Mouse (Mus musculus) T-helper 2 cell (primary cell): Measurements from ENCODE around the gene Peli2.

Source experiments
- in situ Hi-C: fragments of 300-600 bp; cut with MboI, MseI; formaldehyde crosslinking; loops from one replicate; pipeline ENCODE4 v1.15.1; 2025; ENCODE audit warnings: high pct_unique_total_duplicates

Gene Peli2

GRCm38 (mm10) chr14:48189330-48189729 lies 68.7 kb downstream of the Peli2 start:
- in situ Hi-C loops: no loop called here

DNA sequence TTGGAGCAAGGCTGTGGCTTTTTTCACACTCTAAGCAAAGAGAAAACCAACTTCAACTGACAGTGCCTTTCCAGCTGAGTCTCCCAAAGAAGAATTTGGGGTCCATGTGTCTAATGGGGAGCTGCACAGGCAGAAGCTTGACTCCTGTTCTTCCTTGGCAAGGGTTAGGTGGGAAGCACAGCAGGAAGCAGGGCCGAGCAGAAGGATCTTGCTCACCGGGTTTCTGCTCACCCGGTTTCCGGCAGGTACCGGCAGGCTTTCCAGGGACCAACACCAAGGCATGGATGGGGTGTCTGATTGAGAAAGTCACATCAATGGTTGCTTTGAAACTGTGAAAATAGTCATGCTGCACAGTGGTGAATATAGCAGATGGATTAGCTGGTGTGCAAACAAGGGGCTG lies 70.3 kb downstream of the Peli2 start:
- in situ Hi-C loops: no loop called here

- in situ Hi-C loops: no loop called here
Measured at GRCm38 (mm10) chr14:48191925-48192324, 71.3 kb downstream of the Peli2 start.

GRCm38 (mm10) chr14:48196804-48197203 lies 76.2 kb downstream of the Peli2 start:
- in situ Hi-C loops: no loop called here

DNA sequence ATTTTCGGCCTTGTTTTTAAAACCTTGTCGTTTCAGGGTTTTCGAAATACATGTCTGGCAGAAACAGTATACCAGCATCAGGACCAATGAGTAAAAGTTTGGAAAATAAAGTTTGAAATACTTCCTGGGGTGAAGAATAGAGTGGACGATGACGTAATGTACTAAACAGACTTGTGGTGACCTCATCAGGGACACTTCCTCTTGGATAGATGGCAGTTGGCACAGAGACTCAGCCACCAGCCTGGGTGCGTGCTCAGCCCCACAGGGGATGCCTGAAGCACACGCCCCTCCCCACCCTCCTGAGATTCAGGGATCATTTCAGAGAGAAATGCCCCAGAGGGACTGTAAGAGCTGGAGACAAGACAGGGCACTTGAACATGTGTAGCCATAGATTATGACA lies 76.7 kb downstream of the Peli2 start:
- in situ Hi-C loops: no loop called here

DNA sequence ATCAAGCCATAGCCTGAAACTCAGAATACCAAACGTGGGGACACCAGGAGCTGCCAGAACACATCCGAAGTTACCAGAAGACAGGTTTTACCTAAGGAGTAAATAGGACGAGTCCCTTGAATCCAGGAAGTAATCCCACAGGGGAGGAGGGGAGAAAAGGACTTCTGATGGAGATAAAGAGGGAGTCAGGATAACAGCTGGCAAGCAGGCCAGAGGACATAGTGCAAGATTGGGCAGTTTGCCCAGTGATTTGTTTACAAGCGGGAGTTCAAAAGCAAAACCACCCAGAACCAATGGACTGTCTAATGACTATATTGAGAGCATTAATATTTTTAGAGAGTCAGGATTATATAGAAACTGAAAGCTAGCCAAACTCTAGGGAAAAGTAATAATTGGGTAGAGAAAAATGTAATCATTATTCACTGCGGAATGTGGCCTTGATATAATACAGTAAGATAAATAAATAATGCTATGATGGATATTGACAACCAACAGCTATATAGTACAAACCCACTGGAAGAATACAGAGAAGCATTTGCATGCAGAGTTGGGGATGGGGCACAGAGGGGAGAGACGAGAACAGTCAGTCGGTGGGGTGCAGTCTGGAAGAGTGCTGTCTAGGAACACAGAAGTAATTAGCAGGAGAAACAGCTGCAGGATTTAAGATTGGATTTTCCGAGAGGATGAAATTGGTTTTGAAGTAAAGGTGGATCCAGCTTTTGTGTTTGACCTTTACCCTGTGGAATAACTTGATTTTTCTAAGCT lies 77.7 kb downstream of the Peli2 start:
- in situ Hi-C loops: no loop called here

DNA sequence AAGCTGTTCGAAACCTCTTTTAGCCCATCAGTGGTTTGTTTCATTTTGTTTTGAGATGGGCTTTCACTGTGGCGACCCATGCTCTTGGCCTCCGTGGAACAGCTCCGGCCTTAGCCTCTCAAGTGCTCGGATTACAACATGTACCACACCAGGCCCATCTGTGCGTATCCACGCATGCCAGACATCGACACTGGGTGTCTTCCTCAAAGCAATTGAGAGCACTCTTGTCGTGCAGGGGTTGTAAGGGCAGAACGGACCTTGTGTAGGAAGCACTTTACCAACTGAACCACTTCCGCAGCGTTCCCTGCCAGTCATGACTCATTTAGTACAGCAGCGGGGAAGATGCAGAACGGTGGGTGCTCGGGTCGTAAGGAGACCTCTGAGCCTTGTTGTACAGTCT lies 78.3 kb downstream of the Peli2 start:
- in situ Hi-C loops: no loop called here

DNA sequence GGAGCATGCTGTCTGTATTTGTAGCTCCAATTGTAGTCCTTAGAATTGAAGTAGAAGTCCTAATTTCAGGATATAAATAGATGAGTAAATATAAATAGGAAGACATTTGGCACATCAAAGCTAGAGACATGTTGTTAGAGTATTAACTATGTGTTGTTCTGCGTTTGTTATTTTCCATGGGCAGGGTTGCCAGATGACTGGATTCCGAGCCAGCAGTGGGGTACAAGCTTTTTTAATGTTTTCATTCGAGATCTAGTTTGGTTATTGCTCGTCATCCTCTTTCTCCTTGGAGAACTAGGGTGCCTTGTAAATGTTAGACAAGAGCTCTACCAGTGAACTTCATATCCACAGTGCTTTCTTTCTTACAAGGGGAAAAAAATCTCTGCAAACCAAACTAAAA lies 78.9 kb downstream of the Peli2 start:
- in situ Hi-C loops: no loop called here

- in situ Hi-C loops: no loop called here
Measured at GRCm38 (mm10) chr14:48200291-48200690, 79.7 kb downstream of the Peli2 start.

DNA sequence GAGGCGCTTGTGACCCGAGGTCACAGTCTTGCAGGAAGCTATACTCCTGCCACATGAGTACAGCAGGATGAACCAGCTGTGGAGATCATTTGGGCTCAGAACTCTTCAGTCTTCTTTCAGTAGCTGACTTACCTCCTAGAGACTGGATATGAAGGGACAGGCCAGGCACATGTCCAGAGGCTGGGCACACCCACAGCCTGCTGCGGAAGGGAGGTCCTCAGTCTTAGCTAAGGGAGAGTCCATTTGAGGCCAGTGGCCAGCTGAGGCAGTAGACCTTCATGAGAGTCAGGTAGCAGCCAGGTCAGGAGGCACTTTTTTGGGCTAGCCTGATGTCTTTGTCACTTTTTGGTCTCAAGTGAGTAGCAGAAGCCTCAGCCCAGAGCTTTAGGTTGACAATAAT lies 80.2 kb downstream of the Peli2 start:
- in situ Hi-C loops: no loop called here

DNA sequence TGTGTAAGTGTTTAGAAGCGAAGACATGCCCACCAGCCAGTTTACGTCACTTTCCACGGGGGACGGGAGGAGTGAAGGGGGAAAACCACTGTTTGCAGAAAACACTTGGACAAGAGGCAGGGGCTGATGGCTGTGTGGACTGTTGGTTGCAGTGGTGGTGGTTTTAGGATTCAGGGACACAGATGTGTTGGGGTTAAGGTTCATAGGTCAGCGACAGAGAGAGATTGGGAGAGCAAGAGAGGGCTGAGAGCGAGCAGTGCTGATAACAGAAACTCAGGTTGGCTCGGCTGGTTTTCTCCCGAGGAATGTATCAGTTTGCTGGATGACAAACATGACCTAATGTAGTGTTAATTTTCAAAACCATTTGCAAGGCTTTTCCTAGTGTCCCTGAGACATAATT lies 80.8 kb downstream of the Peli2 start:
- in situ Hi-C loops: no loop called here

GRCm38 (mm10) chr14:48202096-48203036 lies 81.7 kb downstream of the Peli2 start:
- in situ Hi-C loops: no loop called here

DNA sequence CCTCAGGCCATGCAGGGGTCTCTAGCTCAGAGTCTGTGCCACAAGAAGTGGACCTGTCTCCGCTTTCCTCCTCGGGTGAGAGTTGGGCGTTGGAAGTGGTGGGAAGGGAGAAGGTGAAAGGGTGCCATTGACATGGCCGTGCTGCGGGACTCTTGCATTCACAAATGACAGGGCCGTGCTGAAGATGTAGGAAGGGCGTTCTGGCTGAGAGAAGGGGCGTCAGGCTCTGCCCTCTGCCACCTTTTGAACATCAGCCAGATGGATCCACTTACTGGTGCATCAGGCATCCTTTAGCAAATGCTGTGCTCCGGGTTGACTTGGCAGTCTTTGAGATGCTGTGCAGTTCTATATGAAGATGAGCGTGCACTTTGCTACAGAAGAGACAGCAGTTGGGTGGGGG lies 84.4 kb downstream of the Peli2 start:
- in situ Hi-C loops: no loop called here

- in situ Hi-C loops: no loop called here
Measured at GRCm38 (mm10) chr14:48205635-48206034, 85.0 kb downstream of the Peli2 start.

GRCm38 (mm10) chr14:48207119-48207518 lies 86.5 kb downstream of the Peli2 start:
- in situ Hi-C loops: no loop called here

DNA sequence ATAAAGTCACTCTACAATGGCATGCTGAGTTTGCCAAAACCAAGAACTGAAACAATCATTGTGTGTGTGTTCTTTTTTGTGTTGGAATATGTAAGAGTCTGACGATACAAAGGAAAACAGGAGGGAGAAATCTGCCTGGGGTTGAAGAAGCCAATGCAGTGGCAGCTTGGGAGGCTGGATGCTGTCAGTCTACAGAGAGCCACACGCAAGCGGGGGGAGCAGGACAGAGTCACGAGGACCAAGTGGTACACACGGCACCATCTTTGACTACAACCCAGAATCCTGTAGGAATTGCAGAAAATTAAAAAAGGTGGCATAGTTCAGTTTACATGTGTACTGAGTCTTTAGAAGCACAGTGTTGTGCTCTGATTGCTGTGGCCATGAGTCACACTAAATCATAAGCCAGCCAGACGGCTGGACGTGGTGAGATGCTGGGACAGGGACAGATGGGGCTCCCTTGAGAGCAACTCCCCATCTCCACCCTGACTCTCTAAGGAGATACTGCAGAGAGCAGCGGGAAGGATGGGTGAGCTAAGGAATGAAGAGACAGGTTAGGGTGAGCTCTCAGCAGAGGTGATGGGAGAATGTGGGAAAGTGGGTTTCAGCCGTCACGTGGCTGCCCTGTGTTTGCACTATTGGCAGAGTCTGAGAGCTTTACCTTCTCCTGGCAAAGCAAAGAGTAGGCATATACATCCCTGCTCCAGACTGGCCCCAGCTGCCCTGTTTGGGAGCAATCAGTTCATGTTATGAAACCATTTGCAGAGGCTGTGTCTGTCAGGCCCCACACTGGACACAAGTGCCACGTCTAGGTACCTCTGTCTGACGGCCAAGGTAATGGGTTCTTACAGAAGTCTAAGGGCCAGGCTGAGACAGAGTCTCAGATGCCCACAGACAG lies 87.4 kb downstream of the Peli2 start:
- in situ Hi-C loops: no loop called here

DNA sequence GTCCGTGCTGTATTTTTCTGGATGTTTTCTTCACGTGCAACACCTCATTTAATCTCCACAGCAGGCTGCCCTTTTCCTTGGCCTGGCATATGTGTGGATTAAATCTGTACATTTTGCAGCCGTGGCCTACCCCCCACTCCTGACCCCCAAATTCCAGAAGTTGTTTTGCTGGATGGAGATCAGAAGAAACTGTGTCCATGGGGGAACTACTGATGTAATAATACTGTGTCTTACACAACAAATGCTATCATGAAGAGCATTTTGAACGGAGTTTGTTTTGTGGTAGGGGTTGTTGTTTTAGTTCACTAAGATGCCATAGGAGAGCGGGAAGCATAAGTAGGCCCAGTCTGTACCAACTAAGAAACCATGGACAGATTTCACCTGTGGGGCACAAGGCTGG lies 88.8 kb downstream of the Peli2 start:
- in situ Hi-C loops: no loop called here

- in situ Hi-C loops: no loop called here
Measured at GRCm38 (mm10) chr14:48210089-48210488, 89.5 kb downstream of the Peli2 start.

GRCm38 (mm10) chr14:48211526-48211925 lies 90.9 kb downstream of the Peli2 start:
- in situ Hi-C loops: no loop called here

GRCm38 (mm10) chr14:48212839-48213238 lies 92.2 kb downstream of the Peli2 start:
- in situ Hi-C loops: no loop called here

DNA sequence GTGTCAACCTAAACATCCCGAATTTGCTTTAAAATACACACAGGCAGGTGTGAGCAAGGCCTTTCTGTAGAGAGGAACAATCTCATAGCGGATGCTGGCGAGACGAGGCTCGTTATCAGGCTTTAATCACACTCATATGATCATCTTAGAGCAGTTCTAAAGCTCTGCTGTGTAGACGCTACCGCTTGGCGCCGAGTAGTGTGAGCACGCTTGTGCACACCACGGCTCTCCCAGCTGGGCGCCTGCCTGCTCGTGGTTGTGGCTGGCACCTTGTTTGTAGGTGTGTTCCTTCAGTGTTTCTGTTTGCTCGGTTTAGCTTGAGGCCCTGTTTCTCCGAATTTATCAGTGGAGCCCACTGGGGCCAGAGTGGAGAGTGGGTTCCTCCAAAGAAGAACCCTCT lies 93.0 kb downstream of the Peli2 start:
- in situ Hi-C loops: no loop called here

GRCm38 (mm10) chr14:48222051-48222450 lies 101.4 kb downstream of the Peli2 start:
- in situ Hi-C loops: loop anchor here (5.0 kb wide), 1 partner anchor 85 kb away; no protein-coding TSS in a partner anchor
